Mouse (Mus musculus) thymus, postnatal 10 days (tissue): ENCODE measurements at regions not wholly inside any gene's neighbourhood (a gene's known extent, or its start where the extent isn't known, plus 50 kb on each side); places are given as distances from the start of the nearest gene placed in this dataset.

Experiments
- DNase-seq, 2 experiments: peaks; one replicate each; pipeline ENCODE4 v3.0.0; 2021; ENCODE audit warnings: low spot score in 2 of 2

GRCm38 (mm10) chrX:99548284-99549019, 77.4 kb upstream of the Pja1 start:
- no peak for DNase-seq

DNA sequence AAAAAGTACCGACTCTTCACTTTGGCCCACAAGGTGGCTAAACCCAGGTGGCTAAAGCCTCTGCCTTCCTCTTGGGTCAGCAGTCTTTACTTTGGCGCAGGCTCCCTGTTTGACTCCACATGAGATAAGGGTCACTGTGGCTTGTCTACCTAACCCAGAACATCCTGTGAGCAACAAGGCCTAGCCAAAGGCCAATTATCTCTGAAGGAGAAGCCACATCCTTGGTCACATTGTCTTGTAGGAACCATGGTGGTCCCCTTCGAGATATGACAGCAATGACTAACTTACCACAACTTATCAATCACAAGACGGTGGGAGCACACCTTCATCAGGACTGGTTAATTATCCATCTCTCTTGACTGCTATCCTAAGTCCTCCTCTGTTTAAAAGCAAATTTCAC, 73.3 kb upstream of the Pja1 start:
- DNase-seq = no peak

DNA sequence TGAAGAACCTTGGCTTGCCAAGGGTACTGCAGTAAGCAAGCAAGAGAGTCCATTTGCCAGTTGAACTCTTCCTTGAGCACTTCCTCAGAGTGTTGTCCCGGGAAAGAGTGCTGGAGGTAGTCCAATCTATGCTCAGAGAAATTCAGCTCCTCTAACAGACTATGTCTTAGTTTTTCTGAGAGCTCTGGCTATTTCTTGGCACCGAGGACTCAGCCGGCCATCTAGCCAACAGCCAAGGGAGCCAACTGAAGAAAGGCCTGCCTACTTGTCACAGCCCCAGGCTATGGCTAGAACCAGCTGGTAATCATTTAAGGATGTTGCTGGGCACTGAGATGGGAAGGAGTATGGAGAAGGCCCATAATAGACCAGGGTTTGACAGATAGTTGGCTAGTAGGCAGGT, 70.8 kb upstream of the Pja1 start:
- DNase-seq = no peak

- no peak for DNase-seq
Measured at GRCm38 (mm10) chrX:99540087-99540576, 69.1 kb upstream of the Pja1 start.

GRCm38 (mm10) chrX:99539684-99540083, 68.6 kb upstream of the Pja1 start:
- DNase-seq = no peak

GRCm38 (mm10) chrX:99537814-99538213, 66.7 kb upstream of the Pja1 start:
- DNase-seq = no peak

DNA sequence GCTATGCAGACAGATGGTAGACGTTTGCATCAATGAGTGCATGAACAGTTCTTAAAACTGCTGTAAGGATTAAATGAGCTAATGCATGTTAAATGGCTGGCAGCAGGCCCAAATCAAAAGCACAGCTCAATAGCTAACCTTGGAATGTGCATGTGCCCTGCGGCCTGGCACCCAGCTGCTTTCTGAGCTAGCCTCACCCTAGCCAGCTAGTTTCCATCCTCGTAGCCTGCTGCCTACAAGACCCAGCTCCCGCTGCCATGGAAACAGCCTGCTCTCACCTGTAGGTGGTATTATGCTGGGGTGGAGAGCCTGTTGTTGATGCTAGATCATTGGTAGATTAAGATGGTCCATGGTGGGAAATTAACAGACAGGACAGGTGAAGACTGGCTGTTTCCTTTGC, 63.8 kb upstream of the Pja1 start:
- DNase-seq = no peak

DNA sequence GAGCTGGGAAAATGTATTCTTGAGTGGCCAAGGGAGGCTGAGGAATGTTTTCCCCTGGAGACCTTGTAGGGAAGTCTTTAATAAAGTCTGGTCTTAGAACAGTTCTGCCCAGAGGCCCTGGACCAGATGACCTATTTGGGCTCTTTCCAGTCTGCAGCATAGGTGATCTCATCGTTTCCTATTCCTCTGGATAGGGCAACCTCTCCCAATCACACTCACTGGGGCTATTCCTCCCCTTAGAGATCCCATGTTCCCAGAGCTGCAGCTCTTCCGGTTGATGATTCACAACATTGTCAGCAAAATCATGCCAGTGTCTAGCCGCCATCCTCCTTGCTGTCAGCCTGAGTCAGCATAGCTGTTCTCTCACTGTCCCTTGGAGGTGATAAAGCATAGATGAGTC, 60.1 kb upstream of the Pja1 start:
- DNase-seq = no peak

DNA sequence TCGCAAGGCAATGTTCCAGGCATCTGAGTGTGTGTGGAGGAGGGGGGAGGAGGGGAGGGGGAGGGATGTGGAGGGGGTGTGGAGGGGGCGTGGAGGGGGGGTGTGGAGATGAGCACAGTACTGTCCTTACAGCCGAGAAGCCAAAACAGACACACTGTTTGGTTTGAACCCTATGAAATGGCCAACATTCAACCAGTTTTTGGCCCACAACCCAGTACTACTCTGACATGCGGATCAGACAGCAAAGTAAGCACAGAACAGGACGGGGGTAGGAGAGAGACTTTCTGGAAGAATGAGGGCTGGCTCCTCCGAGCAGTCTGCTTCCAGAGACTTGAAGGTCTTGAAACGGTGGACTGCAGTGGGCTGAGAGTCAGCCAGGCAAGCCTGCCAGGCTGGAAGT, 59.4 kb upstream of the Pja1 start:
- DNase-seq = no peak

DNA sequence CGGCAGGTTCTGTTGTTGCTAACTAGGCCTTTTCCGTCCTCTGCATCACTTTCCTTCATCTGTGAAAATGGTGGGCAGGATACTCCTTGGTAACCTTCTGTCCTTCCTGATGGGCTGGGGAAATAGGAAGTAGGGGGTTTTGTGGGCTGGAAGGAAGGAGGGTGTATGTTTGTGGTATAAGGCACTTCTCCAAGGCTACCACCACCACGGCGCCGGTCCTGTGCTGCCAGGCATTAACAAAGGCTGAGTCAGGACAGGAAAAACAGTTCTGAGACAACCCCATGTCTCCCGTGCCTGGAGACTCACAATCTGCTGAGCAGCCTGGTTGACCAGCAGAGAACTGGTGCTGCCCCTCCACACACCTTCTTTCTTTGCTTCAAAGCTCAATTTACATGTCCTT, 52.2 kb upstream of the Pja1 start:
- no peak for DNase-seq

DNA sequence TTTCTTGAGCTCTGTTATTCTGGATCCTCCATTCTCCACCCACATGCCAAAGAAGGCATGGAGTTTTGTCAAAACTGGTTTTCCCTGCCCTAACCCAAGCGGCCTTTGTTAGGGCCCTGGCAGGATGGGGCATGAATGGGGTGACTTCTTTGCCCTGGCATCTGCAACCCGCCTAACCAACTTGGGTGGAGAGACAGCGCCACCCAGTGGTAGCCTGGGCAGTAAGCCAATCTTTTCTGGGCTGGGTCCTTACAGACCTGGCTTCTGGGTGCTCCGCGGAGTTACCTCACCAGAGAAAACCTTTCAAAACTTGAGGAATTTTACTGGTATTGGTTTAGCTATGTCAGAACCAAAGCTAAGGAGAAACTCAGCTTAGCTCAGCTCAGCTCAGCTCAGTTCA, 51.8 kb upstream of the Pja1 start:
- peak; percentile 21 to 69 for DNase-seq

- DNase-seq = no peak
Measured at GRCm38 (mm10) chrX:99522289-99522688, 51.2 kb upstream of the Pja1 start.

DNA sequence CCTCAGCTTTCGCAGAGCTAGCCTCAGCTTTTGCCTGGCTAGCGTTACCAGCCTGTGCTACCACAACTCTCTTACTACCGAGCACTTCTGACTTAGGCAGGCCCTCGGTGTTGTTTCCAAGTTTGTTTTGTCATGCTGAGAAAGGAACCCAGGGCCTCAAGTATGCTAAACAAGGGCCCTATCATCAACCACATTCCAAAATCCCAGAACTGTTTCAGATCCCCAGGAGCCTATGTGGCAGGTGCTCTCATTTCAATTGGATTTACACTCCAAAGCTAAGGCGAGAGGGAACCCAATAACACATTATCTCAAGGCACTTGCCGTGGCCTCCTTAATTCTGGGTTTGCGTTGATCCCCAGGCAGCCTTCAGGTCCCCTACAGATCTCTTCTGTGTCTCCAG, 50.8 kb upstream of the Pja1 start:
- DNase-seq = no peak
